Comparison of ENCODE assay signal across 11 mouse cellular contexts in the genomic region with DNA sequence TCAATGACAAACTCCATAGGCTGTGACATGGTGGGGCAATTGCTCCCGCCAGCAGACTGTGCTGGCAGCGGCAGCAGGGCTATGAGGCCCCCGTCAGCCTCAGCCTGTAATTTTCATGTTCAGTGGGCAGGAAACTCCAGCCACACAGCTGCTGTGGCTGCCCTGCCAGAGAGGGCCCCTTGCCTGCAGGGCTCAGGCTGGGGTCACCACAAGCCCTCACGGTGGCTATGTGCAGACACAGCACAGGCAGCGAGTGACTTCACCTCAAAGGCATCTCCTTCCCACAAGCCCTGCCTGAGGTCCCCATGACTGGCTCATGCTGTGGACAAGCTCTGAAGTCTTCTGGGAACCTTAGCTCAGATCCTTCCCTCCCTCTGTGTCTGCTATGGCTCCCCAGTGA. TPM values are rescaled to one million over a fixed set of nuclear protein-coding genes. Genes with fewer than 3 reads are reported as not detected.
DNase-seq lines count a peak whose midpoint lies in the region; ATAC-seq and TF ChIP-seq lines count a peak whose summit lies in the region.
"Had no signal": no experiment of that assay in that cellular context is flagged by ENCODE, and none has a peak within 500 bp of the region (broad histone marks: within the 10 kb centered on the region; RNA-seq: fewer than 3 reads in every experiment).

No protein-coding gene starts in this region.

- no peak for TF ChIP-seq POLR2A in limb, embryonic 14.5 days (IDR thresholded peaks at IDR 0.05; ENCODE audit: borderline replicate concordance, extremely low read depth, insufficient read depth, insufficient read length)

- H3K4me3 ChIP-seq in heart, embryonic 11.5 days (ENCODE audit: low read depth, low read length) = no peak overlapping the region
- H3K4me3 ChIP-seq in lung, embryonic 14.5 days (ENCODE audit: low read depth, low read length) = no peak overlapping the region
- no peak overlapping the region for H3K4me3 ChIP-seq in limb, embryonic 14.5 days (replicated peaks; ENCODE audit: low read length)
- no peak overlapping the region for H3K4me3 ChIP-seq in forebrain, embryonic 15.5 days
- H3K4me3 ChIP-seq: midbrain, embryonic 12.5 days had no signal

- intact Hi-C loops in heart, postnatal 25 days (cut with DNase I) = no loop called here

- 32% methylated on average over 5 of the region's 5 CpGs for WGBS in heart, embryonic 11.5 days (ENCODE audit: insufficient replicate concordance)
- WGBS in lung, embryonic 14.5 days = 40% methylated on average over 5 of the region's 5 CpGs
- WGBS in limb, embryonic 14.5 days = 38% methylated on average over 5 of the region's 5 CpGs
- 71% methylated on average over 5 of the region's 5 CpGs for WGBS in forebrain, embryonic 15.5 days

- no peaks in the 10 kb centered on the region for H3K27me3 ChIP-seq in heart, embryonic 11.5 days (ENCODE audit: control insufficient read depth, insufficient read depth, low read length)
- no peaks in the 10 kb centered on the region for H3K27me3 ChIP-seq in lung, embryonic 14.5 days (ENCODE audit: insufficient read depth, low read length)
- H3K27me3 ChIP-seq in limb, embryonic 14.5 days (ENCODE audit: control insufficient read depth, insufficient read depth, low read length) = no peaks in the 10 kb centered on the region
- H3K27me3 ChIP-seq in forebrain, embryonic 15.5 days = no peaks in the 10 kb centered on the region
- H3K27me3 ChIP-seq: midbrain, embryonic 12.5 days had no signal

- TF ChIP-seq CTCF in lung, embryonic 14.5 days (IDR thresholded peaks at IDR 0.05; ENCODE audit: low read depth) = no peak

- H3K36me3 ChIP-seq in heart, embryonic 11.5 days (ENCODE audit: control insufficient read depth, insufficient read depth, low read length) = no peaks in the 10 kb centered on the region
- no peaks in the 10 kb centered on the region for H3K36me3 ChIP-seq in lung, embryonic 14.5 days (ENCODE audit: insufficient read depth)
- no peaks in the 10 kb centered on the region for H3K36me3 ChIP-seq in limb, embryonic 14.5 days (ENCODE audit: control insufficient read depth, insufficient read depth, low read length)
- H3K36me3 ChIP-seq in forebrain, embryonic 15.5 days = no peaks in the 10 kb centered on the region
- H3K36me3 ChIP-seq: midbrain, embryonic 12.5 days had no signal

- no peak overlapping the region for H3K4me2 ChIP-seq in heart, embryonic 11.5 days
- no peak overlapping the region for H3K4me2 ChIP-seq in lung, embryonic 14.5 days
- no peak overlapping the region for H3K4me2 ChIP-seq in limb, embryonic 14.5 days (replicated peaks; ENCODE audit: low read depth, low read length, severe bottlenecking)
- no peak overlapping the region for H3K4me2 ChIP-seq in forebrain, embryonic 15.5 days (replicated peaks)
- H3K4me2 ChIP-seq: midbrain, embryonic 12.5 days had no signal

- peak overlapping the region; percentile 71 for H3K27ac ChIP-seq in heart, embryonic 11.5 days (ENCODE audit: low read depth, low read length)
- H3K27ac ChIP-seq in lung, embryonic 14.5 days (ENCODE audit: low read depth) = peak overlapping the region; percentile 19; the same call in 1 of the 2 replicates
- no peak overlapping the region for H3K27ac ChIP-seq in limb, embryonic 14.5 days (replicated peaks; ENCODE audit: low read depth, low read length)
- no peak overlapping the region for H3K27ac ChIP-seq in forebrain, embryonic 15.5 days (replicated peaks)
- H3K27ac ChIP-seq: midbrain, embryonic 12.5 days had no signal

- H3K9ac ChIP-seq in heart, embryonic 11.5 days (ENCODE audit: low read depth, low read length) = peak overlapping the region; percentile 60
- H3K9ac ChIP-seq in lung, embryonic 14.5 days = no peak overlapping the region
- H3K9ac ChIP-seq in limb, embryonic 14.5 days (ENCODE audit: low read depth, low read length, severe bottlenecking) = no peak overlapping the region
- H3K9ac ChIP-seq in forebrain, embryonic 15.5 days (replicated peaks) = no peak overlapping the region
- H3K9ac ChIP-seq: midbrain, embryonic 12.5 days had no signal

- H3K4me1 ChIP-seq in heart, embryonic 11.5 days (ENCODE audit: control insufficient read depth, insufficient read depth, low read length) = peaks cover 58% of the 10 kb centered on the region
- peaks cover 29% of the 10 kb centered on the region for H3K4me1 ChIP-seq in lung, embryonic 14.5 days (ENCODE audit: insufficient read depth)
- peaks cover 14% of the 10 kb centered on the region; the same call in 1 of the 2 replicates for H3K4me1 ChIP-seq in limb, embryonic 14.5 days (ENCODE audit: control insufficient read depth, insufficient read depth, low read length)
- no peaks in the 10 kb centered on the region for H3K4me1 ChIP-seq in forebrain, embryonic 15.5 days

- DNase-seq in heart, postnatal 25 days (ENCODE audit: low spot score) = no peak
- DNase-seq in lung, embryonic 14.5 days = peak; percentile 56
- DNase-seq in lung, adult 18-20 months = no peak
- peak; percentile 52 for DNase-seq in limb, embryonic 14.5 days (ENCODE audit: low spot score)
- no peak for DNase-seq in layer of hippocampus, postnatal 14 days (ENCODE audit: low spot score in 2 of 2)
- DNase-seq: adrenal gland, adult 2 months; cerebellum, postnatal 36 days had no signal

- H3K9me3 ChIP-seq in heart, embryonic 11.5 days (replicated peaks; ENCODE audit: control insufficient read depth, low read length) = no peaks in the 10 kb centered on the region
- H3K9me3 ChIP-seq in lung, embryonic 14.5 days (ENCODE audit: low read depth, low read length) = no peaks in the 10 kb centered on the region
- H3K9me3 ChIP-seq in limb, embryonic 14.5 days (ENCODE audit: control insufficient read depth, low read length) = no peaks in the 10 kb centered on the region
- no peaks in the 10 kb centered on the region for H3K9me3 ChIP-seq in forebrain, embryonic 15.5 days
- H3K9me3 ChIP-seq: midbrain, embryonic 12.5 days had no signal

- ATAC-seq in heart, embryonic 11.5 days (replicated peaks; ENCODE audit: insufficient number of reproducible peaks, low FRiP score, low TSS enrichment) = no peak; the same call in 1 of the 2 replicates
- peak; percentile 64 for ATAC-seq in lung, embryonic 14.5 days (ENCODE audit: insufficient read depth)
- ATAC-seq in common myeloid progenitor, adult 5-6 weeks (replicated peaks; ENCODE audit: low read depth, poor library complexity, severe bottlenecking) = peak; percentile 72
- peak; percentile 79 for ATAC-seq in limb, embryonic 14.5 days (ENCODE audit: low FRiP score, low read depth)
- no peak for ATAC-seq in forebrain, embryonic 15.5 days (replicated peaks)

RNA-seq across cellular contexts. Expression of gene Htra3, which starts 7.5 kb away (rescaled TPM):
- 3.7 and 4.1 TPM in 2 replicates for polyA plus RNA-seq in heart, embryonic 11.5 days (2014; fragmentation: Nextera tagmentation; extraction: Ambion mirVana)
- 100 to 1,000 TPM; 116 to 131 TPM for total RNA-seq in heart, postnatal 25 days (2021)
- 19.6 and 21.9 TPM in 2 replicates for polyA plus RNA-seq in lung, embryonic 14.5 days (2014; fragmentation: Nextera tagmentation; extraction: Ambion mirVana)
- not detected in 2 replicates for total RNA-seq in common myeloid progenitor, adult 5-6 weeks (2017)
- polyA plus RNA-seq in limb, embryonic 14.5 days (2012; rRNA removed) = 48.8 and 73.1 TPM in 2 replicates
- polyA plus RNA-seq in limb, embryonic 14.5 days (2014; fragmentation: Nextera tagmentation; extraction: Ambion mirVana) = 49.2 and 59.2 TPM in 2 replicates
- 10 to 100 TPM; 11.5 to 12.5 TPM for total RNA-seq in layer of hippocampus, postnatal 14 days (2021)
- 9.6 and 10.9 TPM in 2 replicates for polyA plus RNA-seq in forebrain, embryonic 15.5 days (2015; fragmentation: Nextera tagmentation; extraction: Ambion mirVana)

RNA-seq across cellular contexts. Expression of gene Sh3tc1, which starts 52.7 kb away (rescaled TPM):
- 4.7 and 8.4 TPM in 2 replicates for polyA plus RNA-seq in heart, embryonic 11.5 days (2014; fragmentation: Nextera tagmentation; extraction: Ambion mirVana)
- 10 to 100 TPM in 1 of 2 experiments, 1 to 10 TPM in 1; 9.7 to 10.5 TPM for total RNA-seq in heart, postnatal 25 days (2021)
- 8.7 and 10.6 TPM in 2 replicates for polyA plus RNA-seq in lung, embryonic 14.5 days (2014; fragmentation: Nextera tagmentation; extraction: Ambion mirVana)
- total RNA-seq in common myeloid progenitor, adult 5-6 weeks (2017) = 3.9 and 8.5 TPM in 2 replicates
- polyA plus RNA-seq in limb, embryonic 14.5 days (2012; rRNA removed) = 2.9 and 3.5 TPM in 2 replicates
- 4.6 and 5.2 TPM in 2 replicates for polyA plus RNA-seq in limb, embryonic 14.5 days (2014; fragmentation: Nextera tagmentation; extraction: Ambion mirVana)
- total RNA-seq in layer of hippocampus, postnatal 14 days (2021) = 1 to 10 TPM; 3.8 to 4.1 TPM
- 1.5 and 1.9 TPM in 2 replicates for polyA plus RNA-seq in forebrain, embryonic 15.5 days (2015; fragmentation: Nextera tagmentation; extraction: Ambion mirVana)

Comparison
In these comparisons a context has a peak if more than half of its experiments do, and no peak if none do; other contexts are left out.
1. DNase-seq: peak in lung, embryonic 14.5 days (single experiment) and limb, embryonic 14.5 days (single experiment); none in heart, postnatal 25 days (single experiment), lung, adult 18-20 months (0 of 2) and layer of hippocampus, postnatal 14 days (0 of 2).
2. ATAC-seq: peak in lung, embryonic 14.5 days (single experiment), common myeloid progenitor, adult 5-6 weeks (single experiment) and limb, embryonic 14.5 days (single experiment); none in heart, embryonic 11.5 days (single experiment) and forebrain, embryonic 15.5 days (single experiment).
3. H3K27ac ChIP-seq: peak in heart, embryonic 11.5 days (single experiment) and lung, embryonic 14.5 days (single experiment); none in limb, embryonic 14.5 days (single experiment) and forebrain, embryonic 15.5 days (single experiment).